Mouse (Mus musculus) small intestine, adult 2 months (tissue): ENCODE measurements around the gene Aebp2. TPM values are rescaled to one million over a fixed set of nuclear protein-coding genes. Genes with fewer than 3 reads are reported as not detected.

Experiments used
- H3K27ac ChIP-seq: fragments of 200-500 bp; 2 replicates; pipeline ENCODE4 v1.5.1; 2012; ENCODE audit warnings: low read depth, low read length, control low read depth, inconsistent platforms; ENCODE audit not compliant: insufficient read depth
- H3K27me3 ChIP-seq: fragments of 200-500 bp; 2 replicates; pipeline ENCODE4 v1.6.1; 2012; ENCODE audit warnings: mild to moderate bottlenecking, moderate library complexity, low read length, inconsistent platforms; ENCODE audit not compliant: control insufficient read depth, insufficient read depth
- H3K36me3 ChIP-seq: fragments of 200-500 bp; 2 replicates; pipeline ENCODE4 v1.6.1; 2012; ENCODE audit warnings: mild to moderate bottlenecking, low read length, control low read depth, inconsistent platforms; ENCODE audit not compliant: control insufficient read depth, insufficient read depth
- H3K4me1 ChIP-seq: fragments of 200-500 bp; 2 replicates; pipeline ENCODE4 v1.6.1; 2012; ENCODE audit warnings: low read length, inconsistent platforms, mixed read lengths; ENCODE audit not compliant: control insufficient read depth, insufficient read depth, insufficient read length
- H3K4me3 ChIP-seq: fragments of 200-500 bp; 2 replicates; pipeline ENCODE4 v1.5.1; 2012; ENCODE audit warnings: low read depth, mild to moderate bottlenecking, control low read depth, inconsistent platforms, low read length, moderate library complexity
- CTCF ChIP-seq: fragments of 200-500 bp; IDR thresholded peaks from 2 replicates; pipeline ENCODE4 v1.5.1; 2012; ENCODE audit warnings: low read depth, mild to moderate bottlenecking, control low read depth, inconsistent platforms, low read length, moderate library complexity, mixed read lengths; ENCODE audit not compliant: insufficient replicate concordance, insufficient read length; ENCODE audit errors: extremely low read depth
- POLR2A ChIP-seq: fragments of 200-500 bp; IDR thresholded peaks from 2 replicates; pipeline ENCODE4 v1.6.1; 2012; ENCODE audit warnings: low read depth, mild to moderate bottlenecking, control low read depth, inconsistent platforms, low read length, moderate library complexity
- WGBS: fragments of 180-500 bp; shearing (Covaris S2); methylation state at CpG from one replicate; pipeline ENCODE4 v1.1.7; 2018; 5-methylcytosine and 5-hydroxymethylcytosine counted together
- polyA plus RNA-seq: library from polyadenylated mRNA; depleted of rRNA; stranded (reverse); fragments of >200 nt; gene quantifications from 2 replicates; pipeline ENCODE4 v1.2.3, GENCODE M21; 2012

The Aebp2 gene
- polyA plus RNA-seq, 1 experiment = 28.4 TPM

- TF ChIP-seq POLR2A = no peak
- TF ChIP-seq CTCF = no peak
- WGBS = 54% methylated on average over 6 of the region's 6 CpGs
Observed at GRCm38 (mm10) chr6:140608666-140609065, 13.8 kb upstream of the Aebp2 start.

GRCm38 (mm10) chr6:140609533-140609932 is 12.9 kb upstream of the Aebp2 start:
- no peak overlapping the region for H3K27ac ChIP-seq
- WGBS = 86% methylated on average over 4 of the region's 4 CpGs
- H3K4me1 ChIP-seq = peaks cover 5% of the 10 kb centered on the region; the same call in 1 of the 2 replicates
- no peaks in the 10 kb centered on the region for H3K36me3 ChIP-seq
- no peak overlapping the region for H3K4me3 ChIP-seq
- TF ChIP-seq CTCF = no peak
- no peak for TF ChIP-seq POLR2A
- H3K27me3 ChIP-seq = no peaks in the 10 kb centered on the region

More at GRCm38 (mm10) chr6:140608666-140609065, 13.8 kb upstream of the Aebp2 start:
- H3K27ac ChIP-seq = no peak overlapping the region
- peaks cover 5% of the 10 kb centered on the region; the same call in 1 of the 2 replicates for H3K4me1 ChIP-seq
- H3K36me3 ChIP-seq = no peaks in the 10 kb centered on the region
- H3K4me3 ChIP-seq = no peak overlapping the region
- no peaks in the 10 kb centered on the region for H3K27me3 ChIP-seq

DNA sequence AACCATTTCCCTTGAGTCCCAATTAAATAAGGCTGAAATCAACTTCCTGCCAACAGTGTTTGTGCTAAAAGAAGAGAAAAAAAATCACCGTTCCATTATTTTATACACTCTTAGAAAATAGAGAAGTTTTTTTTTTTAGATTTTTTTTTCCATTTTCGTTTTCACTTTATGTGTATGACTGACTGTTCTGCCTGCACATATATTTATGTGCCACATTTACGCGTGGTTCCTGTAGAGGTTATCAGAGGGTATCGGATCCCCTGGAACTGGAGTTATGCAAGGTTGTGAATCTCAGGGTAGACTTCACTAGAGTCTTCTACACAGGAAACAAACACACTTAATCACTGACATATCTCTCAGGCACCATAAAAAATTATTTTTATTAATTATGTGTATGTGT is 12.3 kb upstream of the Aebp2 start:
- 86% methylated on average over 5 of the region's 5 CpGs for WGBS
- H3K4me3 ChIP-seq = no peak overlapping the region
- H3K27ac ChIP-seq = no peak overlapping the region
- H3K36me3 ChIP-seq = no peaks in the 10 kb centered on the region
- peaks cover 5% of the 10 kb centered on the region; the same call in 1 of the 2 replicates for H3K4me1 ChIP-seq
- H3K27me3 ChIP-seq = no peaks in the 10 kb centered on the region
- TF ChIP-seq POLR2A = no peak
- no peak for TF ChIP-seq CTCF

DNA sequence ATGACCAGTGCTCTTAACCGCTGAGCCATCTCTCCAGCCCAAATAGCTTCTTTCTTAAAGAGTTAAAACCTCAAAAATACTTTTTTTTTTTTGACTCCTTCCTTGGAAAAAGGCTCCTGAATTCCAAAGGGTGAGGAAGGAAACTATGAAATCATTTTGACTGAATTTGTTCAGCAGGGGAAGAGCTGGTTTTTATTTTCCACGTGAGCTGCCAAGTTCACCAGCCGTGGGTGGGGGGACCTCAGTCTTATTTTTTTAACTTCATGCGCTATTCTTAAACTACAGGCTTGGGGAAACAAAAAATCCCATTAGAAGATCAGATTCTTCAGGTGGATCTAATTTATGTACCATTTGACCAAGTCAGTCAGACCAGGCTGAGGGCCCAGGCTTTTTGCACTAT is 11.2 kb upstream of the Aebp2 start:
- no peaks in the 10 kb centered on the region for H3K27me3 ChIP-seq
- no peak overlapping the region for H3K4me3 ChIP-seq
- H3K27ac ChIP-seq = no peak overlapping the region
- H3K4me1 ChIP-seq = peaks cover 5% of the 10 kb centered on the region; the same call in 1 of the 2 replicates
- 91% methylated on average over 4 of the region's 4 CpGs for WGBS
- H3K36me3 ChIP-seq = no peaks in the 10 kb centered on the region
- no peak for TF ChIP-seq POLR2A

DNA sequence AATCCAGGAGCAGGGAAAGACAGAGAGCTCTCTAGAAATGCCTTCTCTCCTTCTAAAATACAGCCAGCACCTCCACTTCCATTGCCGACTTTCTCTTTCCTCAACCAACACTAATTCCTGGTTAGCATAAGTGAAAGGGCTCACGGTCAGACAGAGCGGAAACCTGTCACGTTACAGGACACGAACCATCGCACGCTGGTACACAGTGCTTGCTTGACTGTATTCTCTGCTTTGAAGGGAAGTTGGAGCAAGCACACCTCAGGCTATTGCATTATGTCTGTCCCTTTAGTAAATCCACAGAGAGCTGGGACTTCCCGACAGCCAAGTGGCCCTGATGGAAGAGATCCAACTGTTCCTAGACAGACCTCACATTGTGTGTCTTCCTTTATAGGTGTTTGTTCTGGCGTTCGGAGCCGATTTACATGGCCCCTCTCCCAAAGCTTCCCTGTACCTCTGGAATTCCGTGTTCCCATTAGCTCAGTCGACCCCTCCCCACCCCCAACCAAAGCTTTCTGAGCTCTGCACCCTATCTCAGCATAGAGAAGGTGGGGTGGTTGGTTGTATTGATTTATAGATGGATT is 10.5 kb upstream of the Aebp2 start:
- no peaks in the 10 kb centered on the region for H3K27me3 ChIP-seq
- H3K4me1 ChIP-seq = peaks cover 5% of the 10 kb centered on the region; the same call in 1 of the 2 replicates
- no peak for TF ChIP-seq CTCF
- TF ChIP-seq POLR2A = no peak
- no peak overlapping the region for H3K27ac ChIP-seq
- no peaks in the 10 kb centered on the region for H3K36me3 ChIP-seq
- 62% methylated on average over 13 of the region's 13 CpGs for WGBS
- no peak overlapping the region for H3K4me3 ChIP-seq

DNA sequence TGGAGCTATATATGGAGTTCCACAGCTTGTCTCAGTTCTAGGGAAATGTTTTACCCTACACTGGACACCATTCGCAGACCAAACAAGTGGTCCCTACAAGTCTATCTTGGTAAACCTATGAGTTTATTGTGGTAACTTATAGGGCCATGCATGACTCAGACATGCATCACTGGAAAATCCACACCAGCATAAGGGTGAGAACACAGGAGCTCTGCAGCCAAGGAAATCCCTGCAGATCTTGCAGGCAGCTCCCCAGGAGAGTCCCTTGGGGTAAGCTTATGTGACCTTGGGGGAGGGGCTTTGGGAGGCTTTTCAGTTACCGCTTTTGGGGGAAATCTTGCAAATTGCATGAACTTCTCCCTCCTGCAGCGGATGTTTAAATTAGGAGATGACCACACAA is 8.6 kb upstream of the Aebp2 start:
- Histone ChIP-seq H3K27ac (no peak overlapping the region), H3K4me3 (no peak overlapping the region), H3K27me3 (no peaks in the 10 kb centered on the region), H3K4me1 (no peaks in the 10 kb centered on the region; the same call in 1 of the 2 replicates), H3K36me3 (no peaks in the 10 kb centered on the region)
- 92% methylated on average over 3 of the region's 3 CpGs for WGBS
- TF ChIP-seq POLR2A (no peak), CTCF (no peak)

DNA sequence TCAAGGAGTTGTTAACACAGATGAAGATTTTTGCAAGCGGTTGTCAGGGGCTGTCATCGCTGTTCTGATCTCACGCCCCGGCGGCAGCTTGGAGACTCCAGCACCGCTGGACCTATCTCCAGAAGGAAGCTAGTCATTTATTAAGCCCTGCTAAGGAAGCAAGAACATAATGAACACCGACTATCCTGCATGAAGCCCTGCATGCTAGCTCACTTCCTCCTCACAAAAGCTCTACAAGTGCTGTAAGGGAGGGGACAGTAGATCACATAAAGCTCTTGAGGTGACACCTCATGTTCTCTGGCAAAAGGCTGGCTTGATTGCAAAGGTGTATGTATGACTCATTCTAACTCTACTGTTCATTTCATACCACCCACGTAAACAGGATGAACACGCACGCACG is 7.8 kb upstream of the Aebp2 start:
- H3K27me3 ChIP-seq = no peaks in the 10 kb centered on the region
- no peak overlapping the region for H3K4me3 ChIP-seq
- H3K36me3 ChIP-seq = no peaks in the 10 kb centered on the region
- no peaks in the 10 kb centered on the region; the same call in 1 of the 2 replicates for H3K4me1 ChIP-seq
- TF ChIP-seq POLR2A (no peak), CTCF (no peak)
- WGBS = 41% methylated on average over 11 of the region's 11 CpGs
- H3K27ac ChIP-seq = no peak overlapping the region
